Mouse (Mus musculus) frontal cortex, postnatal 25 days (tissue): ENCODE results near the gene She.

Experiments
- DNase-seq, 2 experiments: peaks; one replicate each; pipeline ENCODE4 v3.0.0; 2022; ENCODE audit warnings: low spot score in 2 of 2

Gene She

DNA sequence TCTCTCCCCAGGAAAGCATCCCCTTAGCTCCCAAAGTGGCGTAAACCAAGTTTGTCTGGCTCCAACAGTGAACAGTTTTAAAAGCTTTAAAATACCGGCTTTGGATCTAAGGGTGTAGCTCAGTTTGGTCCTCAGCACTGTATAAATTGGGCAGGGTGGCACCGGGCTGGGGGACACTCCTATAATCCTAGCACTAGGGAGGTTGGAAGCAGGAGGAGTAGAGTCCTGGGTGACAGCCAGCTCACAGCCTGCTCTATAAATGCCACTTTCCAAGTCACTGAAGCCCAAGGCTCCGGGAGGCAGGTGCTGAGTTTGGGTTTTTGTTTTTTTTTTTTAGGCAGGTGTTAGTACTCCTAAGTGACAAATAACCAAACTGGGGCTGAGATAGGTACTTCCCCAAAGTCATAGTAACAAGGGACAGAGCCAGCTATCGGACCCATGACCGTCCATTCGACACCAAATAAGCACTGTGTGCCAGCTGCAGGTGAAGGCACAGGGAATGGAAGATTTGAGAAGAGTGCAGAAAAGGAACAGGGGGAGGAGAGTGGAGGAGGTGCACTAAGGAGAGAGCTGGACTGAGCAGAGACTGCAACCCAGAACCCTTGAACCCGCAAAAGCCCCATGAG is 51.5 kb downstream of the She start:
- DNase-seq, result no peak

DNA sequence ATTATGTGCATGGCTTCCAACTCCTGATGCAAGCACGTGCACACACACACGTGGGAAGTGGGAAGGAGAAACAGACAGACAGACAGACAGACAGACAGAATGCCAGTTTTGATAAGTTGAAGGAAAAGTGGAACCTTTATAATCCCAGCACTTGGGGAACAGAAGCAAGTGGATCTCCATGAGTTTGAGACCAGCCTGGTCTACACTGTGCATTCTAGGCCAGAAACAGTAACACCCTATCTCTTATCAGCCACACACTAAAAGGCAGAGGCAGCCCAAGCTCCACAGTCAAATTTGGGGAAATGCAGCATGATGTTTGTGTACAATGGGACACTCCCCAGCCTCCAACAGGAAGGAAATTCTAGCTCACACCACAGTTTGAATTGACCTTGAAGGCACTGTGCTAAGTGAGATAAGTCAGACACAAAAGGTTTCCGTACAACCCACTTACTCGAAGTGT is 52.4 kb downstream of the She start:
- DNase-seq, result no peak

DNA sequence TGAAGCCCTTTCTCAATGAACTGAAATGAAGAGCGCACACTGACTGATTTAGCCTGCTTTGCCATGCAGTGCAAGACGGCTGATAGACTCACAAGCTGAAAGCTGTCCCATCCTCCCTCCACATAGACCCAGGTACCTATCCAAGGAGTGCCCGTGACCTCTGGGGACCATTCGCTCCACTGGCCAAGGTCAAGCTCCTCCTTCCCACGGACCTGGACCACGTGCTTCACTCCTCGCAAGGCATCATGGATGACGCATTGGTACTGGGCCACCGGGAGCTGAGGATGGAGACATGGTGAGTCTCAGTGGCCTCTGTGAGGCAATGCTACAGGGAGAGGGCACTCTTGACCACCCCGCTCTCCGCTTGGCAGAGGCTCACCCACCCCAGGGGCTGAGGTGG is 54.6 kb downstream of the She start:
- no peak for DNase-seq

DNA sequence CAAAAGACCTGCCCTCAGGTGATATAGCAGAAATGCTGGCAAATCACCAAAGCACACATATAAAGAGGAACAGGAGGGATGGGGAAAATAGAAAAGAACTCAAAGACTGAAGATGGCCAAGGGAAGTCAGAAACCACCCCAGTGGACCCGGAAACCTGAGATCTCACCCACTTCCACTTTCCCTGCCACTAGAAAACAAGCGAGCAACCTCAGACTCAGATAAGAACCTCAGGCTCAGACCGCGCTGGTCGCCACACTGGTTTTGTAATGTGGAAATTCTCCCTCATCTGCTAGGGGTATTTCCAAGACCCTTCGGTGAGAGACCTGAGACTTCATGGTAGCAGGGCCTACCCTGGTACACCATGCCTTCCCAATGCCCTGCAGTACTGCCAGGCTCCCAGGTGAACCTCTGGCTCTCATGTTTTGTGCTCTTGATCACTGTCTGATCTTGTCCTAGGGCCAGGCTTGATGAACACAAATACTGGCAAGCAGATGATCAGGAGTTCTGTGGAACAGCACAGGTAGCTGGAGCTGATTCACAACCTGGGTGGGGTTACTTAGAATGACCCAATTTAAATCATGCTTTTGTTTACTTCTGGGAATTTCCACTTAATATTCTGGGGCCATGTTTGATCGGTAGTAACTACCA is 56.5 kb downstream of the She start:
- no peak for DNase-seq

DNA sequence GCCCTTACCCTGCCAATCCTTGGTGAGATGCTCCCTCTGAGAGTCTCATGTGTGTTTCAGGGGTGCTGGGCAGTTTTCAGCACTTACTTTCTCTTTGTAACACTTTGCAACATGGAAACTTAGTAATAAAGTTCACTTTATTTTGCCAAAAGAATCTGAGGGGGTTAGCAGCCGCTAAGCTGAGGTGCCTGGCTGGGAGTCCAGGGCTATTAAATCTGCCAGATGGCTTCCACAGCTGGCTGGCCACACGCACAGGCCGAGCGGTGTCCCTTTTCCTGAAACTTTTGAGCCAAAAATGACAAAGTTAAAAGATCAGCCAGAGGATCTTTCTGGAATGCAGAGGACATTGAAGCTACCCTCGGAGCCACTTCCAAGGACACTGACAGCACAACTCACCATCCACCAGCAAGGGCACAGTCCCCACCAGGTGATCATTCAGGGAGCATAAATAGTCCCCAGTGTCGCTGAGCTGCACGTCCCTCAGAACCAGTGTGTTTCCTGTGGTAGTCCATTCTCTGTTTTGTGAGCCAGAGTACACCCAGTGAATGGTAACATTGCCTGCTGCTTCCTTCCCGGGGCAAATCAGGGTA is 58.8 kb downstream of the She start:
- no peak for DNase-seq

DNA sequence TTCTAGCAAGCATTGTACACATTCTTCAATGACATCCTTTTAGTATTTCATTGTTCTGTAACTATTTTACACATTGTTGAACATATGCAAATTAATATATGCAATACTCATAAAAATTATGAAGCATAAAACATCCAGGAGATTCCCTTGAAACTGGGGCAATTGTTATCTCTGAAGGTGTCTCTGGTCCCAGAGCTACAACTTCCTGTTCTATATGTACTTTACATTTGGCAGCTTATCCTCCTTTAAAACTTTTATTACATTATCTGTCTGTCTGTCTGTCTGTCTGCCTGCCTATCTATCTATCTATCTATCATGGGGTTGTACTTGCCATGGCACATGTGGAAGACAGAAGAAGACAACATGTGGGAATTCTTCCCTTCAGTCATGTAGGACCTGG is 60.5 kb downstream of the She start:
- no peak for DNase-seq

DNA sequence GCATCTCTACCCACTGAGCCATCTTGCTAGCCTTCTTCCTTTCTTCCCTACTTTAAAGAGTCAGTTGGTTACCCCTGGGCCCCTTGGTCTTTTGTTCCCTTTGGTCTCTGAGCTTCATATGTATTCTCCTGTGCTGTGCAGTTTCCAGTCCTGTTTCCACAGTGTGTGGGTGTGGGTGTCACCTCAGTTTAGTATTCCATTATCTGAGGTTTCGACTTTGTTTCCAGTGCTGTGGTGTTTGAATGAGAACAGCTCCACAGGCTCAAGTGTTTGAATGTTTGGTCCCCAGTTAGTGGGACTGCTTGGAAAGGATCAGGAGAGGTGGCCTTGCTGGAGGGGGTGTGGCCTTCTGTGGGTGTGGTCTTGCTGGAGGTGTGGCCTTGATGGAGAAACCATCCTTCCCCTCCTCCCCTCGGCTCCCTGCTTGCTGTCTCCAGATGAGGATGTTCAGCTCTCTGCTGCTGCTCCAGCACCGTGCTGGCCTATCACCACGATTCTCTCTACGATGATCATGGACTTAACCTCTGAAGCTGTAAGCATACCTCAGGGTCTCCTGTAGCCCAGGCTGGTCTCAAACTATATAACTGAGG is 61.4 kb downstream of the She start:
- DNase-seq, result no peak

DNA sequence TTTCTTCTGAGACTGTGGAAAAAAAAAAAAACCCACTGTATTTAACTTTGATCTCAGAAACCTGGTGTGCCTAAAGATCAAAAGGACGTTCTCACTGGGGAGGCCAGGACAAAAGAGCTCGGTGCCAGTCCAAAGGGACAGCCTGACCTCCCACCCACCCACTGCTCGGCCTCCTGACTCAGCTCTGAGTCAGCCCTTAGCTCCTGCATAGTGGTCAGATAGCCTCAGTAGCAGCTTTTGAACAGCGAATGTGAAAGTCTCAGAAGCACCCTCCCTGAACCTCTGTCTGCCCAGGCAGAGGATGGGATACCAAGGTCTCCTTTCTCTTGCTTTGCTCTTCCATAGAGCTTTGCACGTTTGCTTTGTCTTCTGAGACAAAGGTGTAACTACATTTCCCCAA is 65.4 kb downstream of the She start:
- DNase-seq, result no peak

DNA sequence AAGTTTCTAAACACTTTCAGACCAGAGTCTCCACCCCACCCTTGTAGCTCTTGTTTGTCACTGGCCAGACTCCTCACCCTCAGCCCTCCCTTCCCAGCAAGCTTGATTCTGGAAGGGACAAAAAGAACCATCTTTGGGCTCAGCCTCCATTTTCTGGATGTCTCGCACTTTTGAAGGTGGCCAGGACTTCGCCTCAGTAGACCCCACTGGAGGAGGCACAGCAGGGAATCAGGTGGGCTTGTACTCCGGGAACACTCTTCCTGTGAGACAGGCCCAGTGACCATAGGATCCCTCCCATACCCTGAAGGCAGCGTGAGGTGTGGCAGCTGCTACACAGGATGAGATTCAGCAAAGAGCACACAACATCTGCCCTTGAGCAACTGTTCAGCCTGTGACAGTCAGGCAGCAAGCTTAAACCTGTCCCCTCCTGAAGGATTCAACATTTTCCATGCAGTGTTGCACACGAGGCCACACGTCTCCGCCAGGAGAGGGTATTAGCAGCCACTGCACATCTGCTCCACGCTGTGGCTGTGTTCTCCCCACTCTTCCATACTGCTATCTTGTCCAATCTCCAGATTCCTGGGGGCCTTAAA is 66.1 kb downstream of the She start:
- DNase-seq, result no peak

DNA sequence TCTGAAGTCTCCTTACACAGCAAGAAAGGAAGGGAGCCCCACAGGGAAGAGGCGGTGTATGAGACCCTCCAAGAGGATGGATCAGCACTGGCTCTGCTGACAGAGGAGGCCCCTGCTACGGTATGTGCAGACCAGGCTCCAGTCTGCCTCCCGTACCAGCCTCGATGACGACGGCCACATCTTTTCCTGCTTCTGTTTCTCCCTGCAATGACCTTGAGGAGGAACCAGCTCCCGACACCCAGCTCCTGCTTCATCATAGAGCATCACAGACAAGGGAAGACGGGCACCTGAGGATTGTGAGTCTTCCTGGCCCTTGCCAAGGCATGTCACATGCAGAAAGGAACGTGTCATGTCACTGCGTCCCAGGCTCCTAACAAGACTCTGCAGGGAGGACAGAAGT is 66.8 kb downstream of the She start:
- DNase-seq, result no peak

DNA sequence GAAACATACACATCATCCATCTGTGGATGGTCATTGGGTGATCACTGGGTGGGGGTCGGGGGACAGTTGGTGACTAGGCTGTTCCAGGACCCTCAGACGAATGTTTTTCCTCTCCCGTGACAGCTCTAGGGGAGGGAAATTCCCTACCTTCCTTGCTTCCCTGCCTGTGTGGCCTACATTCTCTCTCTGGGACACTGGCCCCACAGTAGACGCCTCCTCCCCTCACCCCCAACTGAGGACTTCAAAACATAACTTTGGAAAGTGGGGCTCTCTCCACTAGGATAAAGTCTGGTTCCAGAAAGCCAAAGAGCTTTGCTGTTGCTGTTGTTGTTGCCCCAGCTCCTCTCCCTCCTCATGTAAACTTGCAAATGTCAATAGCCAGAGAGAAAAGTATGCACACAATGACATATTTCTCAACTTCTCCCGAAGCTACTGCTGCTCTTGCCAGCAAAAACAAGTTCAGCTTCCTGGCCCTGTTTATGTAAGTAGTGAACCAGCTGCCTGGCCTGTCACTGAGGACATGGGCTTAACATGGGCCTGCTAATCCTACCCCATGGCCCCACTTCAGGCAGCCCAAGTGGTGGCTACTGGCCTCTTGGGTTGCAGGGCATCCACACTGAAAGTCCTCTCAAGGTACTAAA is 67.8 kb downstream of the She start:
- DNase-seq, result no peak

DNA sequence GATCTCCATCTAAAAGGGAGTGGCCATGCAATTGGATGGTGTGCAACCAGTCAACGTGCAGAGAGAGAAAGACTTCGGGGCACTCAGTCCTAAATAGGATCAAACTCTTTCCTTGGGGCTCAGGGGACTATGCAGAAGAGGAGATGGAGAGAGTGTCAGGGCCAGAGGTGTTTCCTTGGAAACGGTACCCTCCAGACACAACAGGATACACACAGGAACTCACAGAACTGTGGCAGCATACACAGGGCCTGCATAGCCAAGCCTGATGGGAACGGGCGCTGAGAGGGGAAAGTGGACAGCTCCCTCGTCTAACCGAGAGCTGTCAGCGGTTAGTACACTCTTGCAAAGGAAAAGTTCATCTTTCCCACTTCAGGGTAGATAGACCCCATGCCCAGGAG is 68.3 kb downstream of the She start:
- no peak for DNase-seq

DNA sequence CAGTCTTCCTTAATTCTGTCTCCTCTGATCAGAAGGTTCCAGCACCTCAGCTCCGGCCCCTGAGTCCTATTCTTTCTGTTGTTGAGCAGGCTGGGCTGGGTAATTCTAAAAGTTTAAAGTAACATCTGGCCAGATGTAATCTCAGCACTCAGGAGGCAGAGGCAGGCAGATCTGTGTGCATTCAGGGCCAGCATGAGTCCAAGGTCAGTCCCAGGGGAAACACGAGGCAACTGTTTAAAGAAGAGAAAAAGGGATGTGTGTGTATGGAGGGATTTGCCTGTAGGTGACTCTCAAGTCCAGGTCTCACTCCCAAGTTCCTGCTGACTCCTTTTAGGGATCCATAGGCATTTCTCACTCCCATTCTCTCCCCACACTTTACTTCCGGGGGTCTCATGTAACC is 76.7 kb downstream of the She start:
- no peak for DNase-seq
